Mouse (Mus musculus): ENCODE data around the gene Gins1. TPM values are rescaled to one million over a fixed set of nuclear protein-coding genes. Genes with fewer than 3 reads are reported as not detected.

Gins1 gene
- total RNA-seq, 2 experiments from 2014 or later = 12.6 to 12.9 TPM

GRCm38 (mm10) chr2:150951201-150951600, 46.0 kb downstream of the Gins1 start:
- no peak for DNase-seq (ENCODE audit: low spot score in 2 of 2)

- no peak for DNase-seq (ENCODE audit: low spot score in 2 of 2)
Measured at GRCm38 (mm10) chr2:150955859-150956258, 50.7 kb downstream of the Gins1 start.

- DNase-seq (ENCODE audit: low spot score in 2 of 2) = no peak
Measured at GRCm38 (mm10) chr2:150959521-150959920, 54.3 kb downstream of the Gins1 start.

- DNase-seq (ENCODE audit: low spot score in 2 of 2) = no peak
Measured at GRCm38 (mm10) chr2:150963246-150963645, 58.0 kb downstream of the Gins1 start.

GRCm38 (mm10) chr2:150964641-150965040, 59.4 kb downstream of the Gins1 start:
- no peak for DNase-seq (ENCODE audit: low spot score in 2 of 2)

GRCm38 (mm10) chr2:150965951-150966350, 60.8 kb downstream of the Gins1 start:
- no peak for DNase-seq (ENCODE audit: low spot score in 2 of 2)

GRCm38 (mm10) chr2:150967491-150967890, 62.3 kb downstream of the Gins1 start:
- no peak for DNase-seq (ENCODE audit: low spot score in 2 of 2)

- DNase-seq (ENCODE audit: low spot score in 2 of 2) = no peak
Measured at GRCm38 (mm10) chr2:150969231-150969630, 64.0 kb downstream of the Gins1 start.

GRCm38 (mm10) chr2:150971856-150972255, 66.7 kb downstream of the Gins1 start:
- DNase-seq (ENCODE audit: low spot score in 2 of 2) = no peak

- DNase-seq (ENCODE audit: low spot score in 2 of 2) = no peak
Measured at GRCm38 (mm10) chr2:150972681-150973080, 67.5 kb downstream of the Gins1 start.

GRCm38 (mm10) chr2:150973401-150974115, 68.4 kb downstream of the Gins1 start:
- DNase-seq (ENCODE audit: low spot score in 2 of 2) = no peak

- no peak for DNase-seq (ENCODE audit: low spot score in 2 of 2)
Measured at GRCm38 (mm10) chr2:150976871-150977270, 71.7 kb downstream of the Gins1 start.

GRCm38 (mm10) chr2:150977676-150978075, 72.5 kb downstream of the Gins1 start:
- no peak for DNase-seq (ENCODE audit: low spot score in 2 of 2)

GRCm38 (mm10) chr2:150978791-150979190, 73.6 kb downstream of the Gins1 start:
- DNase-seq (ENCODE audit: low spot score in 2 of 2) = no peak

GRCm38 (mm10) chr2:150979861-150980620, 74.8 kb downstream of the Gins1 start:
- no peak for DNase-seq (ENCODE audit: low spot score in 2 of 2)

Other genes starting within 250 kb of the Gins1 start
- gene Acss1, start 236.9 kb upstream of the Gins1 start, total RNA-seq (2021) = 10 to 100 TPM; 10.8 to 17.1 TPM
- gene Vsx1, start 216.0 kb upstream of the Gins1 start, total RNA-seq (2021) = not detected
- gene Entpd6, start 156.4 kb upstream of the Gins1 start, total RNA-seq (2021) = 10 to 100 TPM; 11.2 to 12.8 TPM
- gene Pygb, start 118.7 kb upstream of the Gins1 start, total RNA-seq (2021) = 10 to 100 TPM; 52.2 to 54.5 TPM
- 10 to 100 TPM; 52.0 to 52.8 TPM for gene Abhd12, start 659 bp upstream of the Gins1 start, total RNA-seq (2021)
- gene Ninl, start 134.0 kb downstream of the Gins1 start, total RNA-seq (2021) = 10 to 100 TPM; 29.1 to 31.7 TPM
- 10 to 100 TPM; 16.2 to 17.8 TPM for gene Nanp, start 134.0 kb downstream of the Gins1 start, total RNA-seq (2021)
- gene Gm14151, start 186.9 kb downstream of the Gins1 start, total RNA-seq (2021) = not detected
- gene Gm14147, start 192.8 kb downstream of the Gins1 start, total RNA-seq (2021) = not detected

All from adrenal gland, postnatal 4 days (tissue).